Mouse (Mus musculus): Measurements from ENCODE around the gene Fbxl20.

Gene Fbxl20

DNA sequence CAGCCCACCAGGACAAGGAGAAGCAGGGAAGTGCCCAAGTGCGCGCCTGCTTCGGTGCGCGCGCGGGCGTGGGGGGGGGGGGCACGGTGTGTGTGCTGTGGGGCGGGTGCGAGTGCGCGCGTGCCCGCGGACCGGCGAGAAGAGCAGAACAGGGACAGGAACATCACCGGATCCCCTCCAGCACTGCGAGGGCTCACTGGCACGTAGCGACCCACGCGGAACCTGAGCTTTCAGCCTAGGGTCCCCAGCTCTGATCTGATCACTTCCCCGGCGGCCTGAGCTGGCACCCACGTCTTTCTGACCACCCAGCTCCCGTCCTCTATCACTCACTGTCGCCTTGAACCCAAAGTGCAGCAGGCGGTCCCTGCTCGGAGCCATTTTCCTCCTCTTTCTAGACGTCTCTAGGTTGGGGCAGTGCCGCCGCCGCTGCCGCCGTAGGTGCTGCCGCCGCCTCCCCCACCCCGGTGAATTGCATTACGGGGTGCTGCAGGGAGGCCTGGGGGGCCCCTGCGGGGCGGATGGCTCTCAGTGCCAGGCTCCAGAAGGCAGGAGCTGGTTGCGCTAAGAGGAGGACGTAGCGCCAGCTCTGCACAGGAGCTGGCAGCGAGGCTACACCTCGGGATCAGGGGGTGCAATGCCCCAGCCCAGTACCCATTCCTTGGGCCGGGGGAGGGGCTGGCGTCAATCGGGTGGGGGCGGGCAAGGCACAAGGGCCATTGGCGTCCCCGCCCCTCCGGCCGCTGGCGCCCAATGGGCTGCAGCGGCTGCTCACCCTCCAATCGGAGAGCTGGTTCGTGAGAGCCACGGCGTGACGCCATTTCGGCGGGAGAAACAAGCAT is at the start of gene Fbxl20:
Fbxl20 (minus strand) TSS at position 618 of the 839 bp plus-strand sequence.
- in situ Hi-C loops (cut with MboI, MseI): loop anchor here in 1 of 2 experiments (10.0 kb wide), 1 partner anchor 95 kb away; no protein-coding TSS in a partner anchor

DNA sequence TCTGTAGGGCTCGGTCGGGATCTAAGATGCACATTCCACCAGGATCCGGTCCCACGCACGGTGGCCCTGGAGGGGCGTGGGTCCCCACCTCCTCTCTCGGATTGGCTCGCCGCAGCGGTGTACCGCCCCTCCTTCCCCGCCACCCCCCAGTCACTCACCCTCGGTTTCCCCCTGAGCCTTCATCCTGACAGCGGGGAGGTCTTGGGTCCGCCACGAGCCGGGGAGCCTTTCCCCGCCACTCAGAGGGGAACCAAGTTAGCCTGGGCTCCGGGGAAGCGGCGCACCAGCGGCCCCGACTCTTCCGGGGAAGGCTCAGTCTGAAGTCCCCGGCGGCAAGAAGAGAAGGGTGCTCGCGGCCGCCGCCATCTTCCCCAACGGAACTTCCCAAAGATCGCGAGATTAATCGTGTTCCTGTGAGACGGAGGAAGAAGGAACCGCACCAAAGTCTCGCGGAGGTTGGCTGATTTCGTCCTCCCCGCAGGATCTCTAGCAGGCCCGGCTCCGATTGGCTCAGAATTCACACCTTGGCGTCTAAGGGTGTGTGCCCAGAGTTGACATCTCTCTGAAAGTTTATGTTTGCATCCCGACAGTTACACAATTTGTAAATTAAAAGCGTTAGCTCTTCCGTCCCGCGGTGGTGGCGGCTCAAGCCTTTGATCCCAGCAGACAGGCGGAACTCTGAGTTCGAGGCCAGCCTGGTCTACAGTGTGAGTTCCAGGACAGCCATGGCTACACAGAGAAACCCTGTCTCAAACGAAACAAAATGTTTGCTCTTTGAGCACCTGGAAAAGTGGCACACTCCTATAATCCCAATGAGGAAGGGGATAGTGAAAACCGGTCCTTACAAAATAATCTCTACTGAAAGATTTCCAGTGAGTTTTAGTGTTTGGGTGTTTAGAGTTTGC is 43.0 kb upstream of the Fbxl20 start, which contains the start of gene Med1:
Med1 (minus strand) TSS at position 393 of the 905 bp plus-strand sequence.
- in situ Hi-C loops (cut with MboI, MseI): no loop called here

DNA sequence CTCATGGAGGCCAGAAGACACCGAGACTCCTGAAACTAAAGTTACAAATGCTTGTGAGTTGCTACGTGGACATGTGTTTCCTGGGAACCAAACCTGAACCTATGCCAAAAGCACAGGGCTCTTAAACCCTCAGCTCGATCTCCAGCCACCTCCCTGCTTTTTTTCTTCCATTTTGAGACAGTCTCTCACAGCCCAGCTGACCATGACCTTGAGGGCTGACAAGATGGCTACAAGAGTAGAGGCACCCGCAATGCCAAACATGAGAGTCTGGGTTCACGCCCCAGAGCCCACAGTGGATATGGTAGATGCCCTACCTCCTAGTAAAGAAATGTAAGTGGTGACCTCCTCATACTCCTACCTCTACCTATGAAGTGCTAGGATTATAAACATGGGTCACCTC is 40.6 kb upstream of the Fbxl20 start:
- in situ Hi-C loops (cut with MboI, MseI): no loop called here

DNA sequence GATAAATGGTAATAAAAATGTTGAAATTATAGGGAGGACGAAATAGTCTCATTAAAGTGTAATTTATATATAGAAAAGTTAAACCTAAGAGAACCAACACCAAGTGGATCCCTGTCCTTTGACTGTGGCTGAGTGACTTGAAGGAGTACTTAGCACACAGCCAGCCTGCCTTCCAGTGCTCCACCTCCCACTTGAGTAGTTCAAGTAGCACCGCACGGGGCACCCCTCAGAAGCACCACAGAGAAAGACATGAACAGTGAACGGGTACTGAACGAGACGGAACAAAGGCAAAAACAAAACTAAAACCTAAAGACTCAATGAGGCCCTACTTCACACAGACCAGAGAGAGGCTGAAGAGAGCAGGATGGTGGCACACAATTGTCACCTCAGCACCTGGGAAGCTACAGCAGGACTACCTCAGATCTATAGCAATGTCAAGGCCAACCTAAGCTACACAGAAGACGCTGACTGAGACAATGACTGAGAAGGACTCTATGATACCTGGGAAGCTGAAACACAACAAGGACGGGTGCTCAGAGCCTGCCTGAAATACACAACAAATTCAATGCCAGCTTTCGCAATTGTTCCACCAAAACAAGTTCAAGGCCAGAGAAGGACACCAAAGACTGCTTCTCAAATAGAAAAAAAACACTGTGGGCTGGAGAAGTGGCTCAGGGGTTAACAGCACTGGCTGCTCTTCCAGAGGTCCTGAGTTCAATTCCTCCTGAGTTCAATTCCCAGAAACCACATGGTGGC is 37.6 kb upstream of the Fbxl20 start:
- in situ Hi-C loops (cut with MboI, MseI): no loop called here

DNA sequence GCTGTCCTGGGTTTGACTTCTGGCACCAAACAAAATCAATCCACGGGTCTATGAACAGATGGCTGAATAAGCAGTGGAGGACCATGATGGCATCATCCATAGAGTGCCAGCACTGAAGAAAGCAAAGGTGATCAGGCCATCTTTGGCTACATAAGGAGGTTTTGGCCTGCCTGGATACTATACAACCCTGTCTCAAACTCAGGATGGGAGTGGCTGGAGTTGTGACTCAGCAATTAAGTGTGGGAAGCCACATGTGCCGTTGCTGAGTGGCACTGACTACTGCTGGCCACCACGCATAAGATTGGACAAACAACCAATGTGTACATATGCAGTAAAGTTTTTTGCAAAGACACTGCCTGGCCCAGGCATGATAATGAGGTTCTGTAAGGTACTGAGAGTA is 31.9 kb upstream of the Fbxl20 start:
- in situ Hi-C loops (cut with MboI, MseI): loop anchor here in 1 of 2 experiments (5.0 kb wide), 1 partner anchor 40 kb away; no protein-coding TSS in a partner anchor

DNA sequence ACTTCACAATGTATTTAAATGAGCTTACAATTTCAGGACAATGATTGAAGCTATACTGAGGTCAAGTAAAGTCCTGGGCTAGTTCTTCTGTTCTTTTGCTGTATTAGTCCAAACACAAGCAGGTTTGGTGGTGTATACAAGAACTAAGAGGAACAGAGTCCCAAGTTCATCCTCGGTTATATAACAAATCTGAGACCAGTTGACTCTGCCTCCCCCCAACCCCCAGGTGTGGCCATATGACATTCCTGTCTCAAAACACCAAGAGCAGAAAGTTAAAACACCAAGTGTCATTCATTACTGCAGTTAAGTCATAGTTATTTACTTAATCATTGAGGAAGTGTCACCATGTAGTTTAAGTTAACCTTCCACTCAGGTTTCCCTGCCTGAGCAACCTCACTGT is 18.2 kb upstream of the Fbxl20 start:
- in situ Hi-C loops (cut with MboI, MseI): loop anchor here in 1 of 2 experiments (10.0 kb wide), 1 partner anchor 56 kb away; no protein-coding TSS in a partner anchor

DNA sequence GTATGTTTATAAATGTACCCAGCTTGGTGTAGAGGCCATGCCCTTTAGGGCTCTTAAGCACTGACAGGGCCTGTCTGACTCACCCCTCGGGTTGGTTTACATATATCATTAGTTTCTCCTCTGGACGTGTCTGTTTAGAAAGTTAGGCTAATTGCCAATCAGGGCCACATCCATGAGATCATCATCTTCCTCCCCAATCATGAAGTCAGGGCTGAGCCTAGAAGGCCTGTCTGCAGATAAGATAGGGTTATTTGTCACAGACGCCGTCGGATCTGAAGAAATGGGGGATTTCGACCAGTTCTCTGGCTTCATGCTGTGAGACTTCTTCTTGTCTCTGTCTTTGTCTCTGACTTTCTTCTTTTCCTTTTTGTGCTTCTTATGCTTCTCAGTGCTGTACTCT is 4.9 kb upstream of the Fbxl20 start:
- in situ Hi-C loops (cut with MboI, MseI): loop anchor here in 1 of 2 experiments (10.0 kb wide), 1 partner anchor 90 kb away; no protein-coding TSS in a partner anchor

DNA sequence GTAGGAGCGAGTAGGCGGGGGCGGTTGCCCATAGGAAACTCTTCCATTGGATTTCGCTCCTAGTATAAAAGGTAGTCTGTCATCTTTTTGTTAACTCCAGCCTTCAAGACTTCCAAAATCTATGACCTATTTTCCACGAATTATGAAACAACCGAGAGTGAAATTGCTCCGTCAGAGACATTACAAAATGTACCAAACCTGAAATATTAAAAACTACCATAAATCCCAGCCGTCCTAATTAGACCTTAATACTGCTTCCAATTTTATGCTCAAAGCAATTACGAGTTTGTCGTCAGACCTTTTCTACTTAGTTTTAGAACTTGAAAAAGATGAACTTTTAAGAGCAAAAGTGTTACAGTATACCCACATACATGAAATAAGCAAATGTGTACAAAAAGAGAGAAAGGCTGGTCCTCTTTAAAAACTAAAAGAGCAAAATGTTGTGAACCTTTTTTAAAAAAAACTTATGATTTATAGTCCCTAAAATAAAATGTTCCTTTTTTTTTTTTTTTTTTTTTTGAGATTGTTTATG is 488 bp upstream of the Fbxl20 start:
- in situ Hi-C loops (cut with MboI, MseI): loop anchor here in 1 of 2 experiments (10.0 kb wide), 1 partner anchor 94 kb away; no protein-coding TSS in a partner anchor

DNA sequence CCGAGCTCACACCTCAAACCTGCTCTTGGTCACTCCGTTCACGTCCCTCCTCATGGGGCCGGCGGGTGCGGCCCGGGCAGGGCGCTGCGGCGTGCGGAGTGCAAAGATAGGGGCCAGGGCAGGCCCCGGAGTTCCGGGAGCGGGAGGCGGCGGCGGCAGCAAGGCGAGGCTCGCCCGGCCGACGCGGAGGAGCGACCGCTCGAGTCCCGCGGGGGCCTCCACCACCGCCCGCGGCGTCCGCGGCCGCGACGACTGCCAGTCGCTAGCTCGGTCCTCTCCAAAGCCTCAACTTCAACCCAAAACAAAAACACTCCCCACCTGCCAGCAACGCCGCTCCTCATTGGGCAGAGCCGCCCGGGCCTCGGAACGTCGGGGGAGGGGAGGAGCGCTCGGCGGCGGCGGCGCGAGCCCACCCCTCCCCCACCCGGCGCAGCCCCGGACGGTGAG is 876 bp downstream of the Fbxl20 start:
- in situ Hi-C loops (cut with MboI, MseI): no loop called here

DNA sequence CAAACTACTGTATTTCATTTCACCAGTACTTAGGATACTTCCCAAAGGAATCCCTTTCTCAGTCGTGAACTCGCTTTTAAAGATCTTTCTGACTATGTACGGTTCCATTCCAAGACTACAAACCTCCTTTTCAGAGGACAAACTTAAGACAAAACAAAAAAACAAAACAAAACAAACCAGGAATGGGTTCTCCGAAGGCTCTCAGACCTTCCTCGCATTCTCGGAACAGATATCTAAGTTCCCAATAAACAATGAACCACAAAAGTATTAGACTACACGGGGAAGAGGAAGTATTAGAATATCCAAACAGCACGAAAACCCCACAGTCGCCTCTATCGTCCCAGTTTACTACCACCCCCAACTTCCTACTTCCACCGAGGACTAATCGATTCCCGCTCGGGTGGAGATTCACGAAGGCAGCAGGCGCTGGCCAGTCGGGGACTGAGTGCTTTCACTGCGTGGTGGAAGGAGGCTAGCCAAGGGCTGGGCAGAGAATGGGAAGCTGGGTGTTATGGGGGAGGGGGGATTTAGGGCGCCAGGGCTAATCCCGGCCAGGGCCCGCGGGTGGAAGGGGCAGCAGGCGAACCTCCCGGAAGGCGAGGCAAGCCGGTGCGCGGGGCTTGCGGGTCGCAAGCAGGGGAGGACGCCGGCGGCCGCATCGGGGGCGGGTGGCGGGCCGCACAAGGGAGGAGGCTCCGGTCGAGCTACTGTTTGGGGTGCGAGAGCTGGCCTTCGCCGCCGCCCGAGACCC is 1.5 kb downstream of the Fbxl20 start:
- in situ Hi-C loops (cut with MboI, MseI): no loop called here

DNA sequence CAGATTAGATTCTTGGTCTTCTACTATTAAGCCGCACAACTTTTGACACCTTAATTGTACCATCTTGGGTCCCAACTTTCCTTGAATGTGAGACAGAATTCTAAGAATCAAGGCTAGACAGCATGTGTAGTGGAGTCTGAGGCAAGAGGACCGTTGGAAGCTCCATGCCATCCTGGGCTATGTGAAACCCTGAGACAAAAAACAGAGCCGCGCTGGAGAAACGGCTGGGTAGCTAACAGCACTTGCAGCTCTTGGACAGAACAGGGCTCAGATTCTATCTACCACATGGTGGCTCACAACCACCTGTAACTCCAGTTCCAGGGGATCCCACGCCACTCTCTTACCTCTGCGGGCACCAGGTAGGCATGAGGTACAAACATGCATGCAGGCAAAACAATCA is 4.3 kb downstream of the Fbxl20 start:
- in situ Hi-C loops (cut with MboI, MseI): no loop called here

DNA sequence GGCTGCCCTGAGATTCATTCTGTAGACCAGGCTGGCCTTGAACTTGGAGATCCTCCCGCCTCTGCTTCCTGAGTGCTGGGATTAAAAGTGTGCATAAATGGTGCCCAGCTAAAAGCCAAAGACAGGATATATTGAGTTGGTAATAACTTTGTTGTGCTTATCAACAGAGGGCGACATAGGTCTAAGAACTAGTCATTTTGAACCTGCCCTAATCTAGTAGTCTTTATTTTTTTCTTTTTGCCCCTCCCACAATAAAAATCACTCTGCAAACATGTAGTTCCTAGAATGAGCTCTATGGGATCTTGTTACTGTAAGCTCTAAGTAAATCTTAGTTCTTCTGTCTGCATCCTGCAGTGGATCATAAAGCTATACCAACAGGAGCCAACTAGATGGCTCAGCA is 7.7 kb downstream of the Fbxl20 start:
- in situ Hi-C loops (cut with MboI, MseI): loop anchor here in 1 of 2 experiments (5.0 kb wide), 1 partner anchor 40 kb away; no protein-coding TSS in a partner anchor

DNA sequence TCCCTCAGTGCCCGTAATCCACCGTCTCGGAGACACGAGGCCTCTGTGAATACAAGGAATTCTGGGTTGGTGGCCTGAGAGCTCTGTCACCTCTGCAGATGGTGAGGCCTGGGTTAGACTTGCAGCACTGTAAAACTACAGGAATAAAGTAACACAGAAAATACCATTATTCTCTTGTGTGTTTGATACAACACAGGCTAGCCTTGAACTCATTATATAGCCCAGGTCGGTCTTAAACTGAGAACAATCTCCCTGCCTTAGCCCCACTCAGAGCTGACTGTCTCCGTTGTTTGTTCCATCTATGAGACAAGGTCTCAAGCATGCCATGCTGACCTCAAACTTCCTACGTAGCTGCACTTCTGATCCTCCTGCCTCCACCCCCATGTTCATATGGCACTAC is 11.3 kb downstream of the Fbxl20 start:
- in situ Hi-C loops (cut with MboI, MseI): no loop called here

DNA sequence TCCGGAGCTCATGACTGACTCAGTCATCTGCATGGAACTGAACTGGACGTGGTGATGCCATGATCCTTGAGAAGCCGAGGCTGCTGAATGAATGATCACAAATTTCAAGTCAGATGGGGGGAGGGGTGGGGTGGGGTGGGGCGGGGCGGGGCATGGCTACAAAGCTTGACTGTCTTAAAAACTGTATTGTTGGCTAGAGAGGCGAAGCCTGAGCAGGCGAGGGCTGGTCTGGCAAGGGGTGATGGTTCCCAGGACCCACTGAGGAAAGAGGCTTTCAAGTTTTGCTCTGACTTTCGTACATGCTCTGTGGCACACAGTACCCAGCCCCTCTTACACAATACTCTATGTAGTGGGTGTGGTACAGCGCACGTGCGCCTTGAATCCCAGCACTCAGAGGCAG is 12.4 kb downstream of the Fbxl20 start:
- in situ Hi-C loops (cut with MboI, MseI): no loop called here

DNA sequence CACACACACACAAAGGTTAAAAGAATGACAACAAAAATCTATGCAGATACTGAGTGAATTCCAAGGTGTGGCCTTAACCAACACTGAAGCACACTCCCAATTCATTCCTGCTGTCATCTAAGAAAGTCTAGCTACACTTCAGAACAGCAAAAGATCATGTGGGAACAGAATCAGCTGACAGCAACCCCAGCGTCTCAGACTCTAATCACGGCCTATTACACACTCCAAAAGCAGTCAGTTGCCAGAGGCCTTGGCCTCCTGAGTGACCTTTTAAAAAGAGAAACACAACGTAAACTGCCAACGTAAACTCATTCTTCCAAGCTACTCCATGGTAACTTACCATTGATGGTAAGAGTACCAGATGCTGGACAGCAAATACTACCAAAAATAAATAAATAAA is 15.3 kb downstream of the Fbxl20 start:
- in situ Hi-C loops (cut with MboI, MseI): no loop called here

DNA sequence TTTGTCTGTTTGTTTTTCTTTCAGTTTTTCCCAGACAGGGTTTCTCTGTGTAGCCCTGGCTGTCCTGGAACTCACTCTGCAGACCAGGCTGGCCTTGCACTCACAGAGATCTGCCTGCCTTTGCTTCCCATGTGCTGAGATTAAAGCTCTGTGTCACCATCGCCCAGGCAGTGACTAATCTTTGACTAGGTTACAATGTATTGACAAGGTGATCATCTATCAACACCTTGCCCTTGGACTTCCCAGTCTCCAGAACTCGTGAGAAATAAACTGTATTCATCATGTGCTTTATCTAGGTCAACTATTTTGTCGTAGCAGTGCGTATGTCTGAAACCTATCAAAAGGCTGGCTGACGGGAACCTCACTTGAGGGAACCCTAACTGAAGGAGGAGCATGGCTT is 26.8 kb downstream of the Fbxl20 start:
- in situ Hi-C loops (cut with MboI, MseI): loop anchor here in 1 of 2 experiments (25.0 kb wide), 1 partner anchor 1286 kb away; the partner anchor contains the start of genes Copz2 and Nfe2l1

DNA sequence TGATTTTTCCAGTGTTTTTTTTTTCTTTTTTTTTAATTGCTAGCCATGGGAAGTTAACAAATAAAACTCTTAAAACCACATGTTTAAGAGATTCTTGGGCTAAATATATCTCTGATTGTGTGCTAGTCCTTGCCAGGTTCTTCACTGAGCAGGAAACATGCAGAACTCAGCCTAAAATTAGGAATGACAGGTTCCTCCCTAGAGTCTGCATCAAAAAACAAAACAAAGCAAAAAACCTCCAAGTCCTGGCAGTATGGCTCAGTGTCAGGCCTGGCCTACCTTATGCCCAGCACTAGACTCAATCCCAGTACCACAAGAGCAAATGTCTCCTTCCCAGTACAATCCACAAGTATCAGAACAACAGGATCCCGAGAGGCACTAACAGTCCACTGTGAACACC is 35.8 kb downstream of the Fbxl20 start:
- in situ Hi-C loops (cut with MboI, MseI): loop anchor here in 1 of 2 experiments (25.0 kb wide), 1 partner anchor 1277 kb away; the partner anchor contains the start of genes Copz2 and Nfe2l1

DNA sequence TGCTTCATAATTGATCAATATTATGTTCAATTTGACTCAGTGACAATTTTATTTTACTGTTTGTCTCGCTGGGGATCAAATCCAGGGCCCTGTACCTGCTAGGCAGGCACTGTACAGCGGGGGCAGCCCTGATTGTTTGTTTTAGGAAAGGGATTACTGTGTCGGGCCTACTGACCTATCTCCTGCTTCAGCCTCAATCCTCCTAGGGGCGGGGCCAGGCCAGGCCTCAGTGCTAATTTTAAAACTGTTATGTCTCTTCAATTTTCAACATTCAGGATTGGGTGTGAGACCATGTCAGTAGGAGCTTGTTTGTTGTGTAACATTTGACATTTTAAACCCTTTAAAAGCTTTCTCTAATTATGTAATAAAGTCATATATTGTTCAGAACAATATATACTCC is 36.7 kb downstream of the Fbxl20 start:
- in situ Hi-C loops (cut with MboI, MseI): loop anchor here in 1 of 2 experiments (25.0 kb wide), 1 partner anchor 1276 kb away; the partner anchor contains the start of genes Copz2 and Nfe2l1

DNA sequence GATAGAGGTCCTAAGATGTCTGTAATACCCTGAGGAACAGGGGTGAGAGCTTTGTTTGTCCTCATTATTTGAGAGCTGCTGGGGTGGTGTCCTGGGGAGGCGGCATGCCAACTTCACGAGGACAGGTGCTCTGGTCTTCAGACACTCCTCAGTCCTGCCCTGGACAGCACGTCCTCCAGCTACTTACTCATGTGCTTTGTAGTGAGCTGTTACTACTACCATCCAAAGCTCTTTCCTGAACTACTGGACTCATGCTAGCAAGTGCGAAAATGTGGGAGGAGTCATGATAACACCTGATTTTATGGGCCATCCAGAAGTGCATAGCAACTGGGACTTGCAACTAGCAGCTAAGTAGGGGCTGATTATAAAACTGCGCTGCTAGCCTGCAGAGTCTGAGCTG is 40.5 kb downstream of the Fbxl20 start:
- in situ Hi-C loops (cut with MboI, MseI): loop anchor here in 1 of 2 experiments (25.0 kb wide), 1 partner anchor 1272 kb away; the partner anchor contains the start of genes Copz2 and Nfe2l1

Data from T-helper 17 cell (primary cell).